Mouse (Mus musculus) liver, adult 2 months (tissue): Measurements from ENCODE around the gene Col6a3.

ENCODE experiments used
- CTCF ChIP-seq: fragments of 200-500 bp; IDR thresholded peaks from 2 replicates; pipeline ENCODE4 v1.5.1; 2011; ENCODE audit warnings: low read depth, low read length, control low read depth
- POLR2A ChIP-seq: fragments of 200-500 bp; IDR thresholded peaks from 2 replicates; pipeline ENCODE4 v1.6.1; 2011; ENCODE audit warnings: low read length, control low read depth; ENCODE audit not compliant: insufficient read depth; ENCODE audit errors: extremely low read depth

- TF ChIP-seq CTCF = no peak
- TF ChIP-seq POLR2A = no peak
Measured at GRCm38 (mm10) chr1:90716258-90716657, 127.5 kb downstream of the Col6a3 start.
